Mouse (Mus musculus) embryonic facial prominence, embryonic 11.5 days (tissue): Measurements from ENCODE around the gene Herpud1. TPM values are rescaled to one million over a fixed set of nuclear protein-coding genes. Genes with fewer than 3 reads are reported as not detected.

Source experiments
- polyA plus RNA-seq: library from polyadenylated mRNA; unstranded; fragments of >200 nt; fragmentation: Nextera tagmentation; extraction: Ambion mirVana; gene quantifications from 2 replicates; pipeline ENCODE4 v1.2.1, GENCODE M21; 2014

The Herpud1 gene
- polyA plus RNA-seq, 1 experiment from 2014 or later = 54.8 TPM

Other genes starting within 250 kb of the Herpud1 start
- not detected in 2 replicates for gene Mt4, start 249.2 kb upstream of the Herpud1 start, polyA plus RNA-seq
- 5.9 and 7.0 TPM in 2 replicates for gene Mt3, start 233.8 kb upstream of the Herpud1 start, polyA plus RNA-seq
- gene Mt2, start 213.8 kb upstream of the Herpud1 start, polyA plus RNA-seq = 32.1 and 33.5 TPM in 2 replicates
- gene Mt1, start 207.4 kb upstream of the Herpud1 start, polyA plus RNA-seq = 99.7 and 108 TPM in 2 replicates
- gene Nup93, start 171.9 kb upstream of the Herpud1 start, polyA plus RNA-seq = 132 and 138 TPM in 2 replicates
- not detected in 2 replicates for gene Slc12a3, start 57.2 kb upstream of the Herpud1 start, polyA plus RNA-seq
- gene Nlrc5, start 47.9 kb downstream of the Herpud1 start, polyA plus RNA-seq = 0.08 and 0.14 TPM in 2 replicates
- gene Cpne2, start 146.6 kb downstream of the Herpud1 start, polyA plus RNA-seq = 6.9 and 8.8 TPM in 2 replicates
- gene Rspry1, start 215.5 kb downstream of the Herpud1 start, polyA plus RNA-seq = 45.4 and 47.4 TPM in 2 replicates
- gene Fam192a, start 215.6 kb downstream of the Herpud1 start, polyA plus RNA-seq = 106 and 109 TPM in 2 replicates